Mouse (Mus musculus) midbrain, embryonic 15.5 days (tissue): ENCODE measurements around the gene Atr. TPM values are rescaled to one million over a fixed set of nuclear protein-coding genes. Genes with fewer than 3 reads are reported as not detected.

Source experiments
- ATAC-seq: fragments of 200-750 bp; cut with Nextera tagmentation; replicated peaks from 2 replicates; pipeline ENCODE4 v1.8.0; 2017; ENCODE audit warnings: moderate TSS enrichment
- H3K27ac ChIP-seq: fragments of 300-500 bp; sonication (generic); 2 replicates; pipeline ENCODE4 v1.5.1; 2015; ENCODE audit warnings: mild to moderate bottlenecking, inconsistent platforms
- H3K27me3 ChIP-seq: fragments of 300-500 bp; sonication (generic); replicated peaks from 2 replicates; pipeline ENCODE4 v1.6.1; 2015; ENCODE audit warnings: inconsistent platforms
- H3K36me3 ChIP-seq: fragments of 300-500 bp; sonication (generic); replicated peaks from 2 replicates; pipeline ENCODE4 v1.6.1; 2015; ENCODE audit warnings: inconsistent platforms
- H3K4me1 ChIP-seq: fragments of 300-500 bp; sonication (generic); 2 replicates; pipeline ENCODE4 v1.6.1; 2015; ENCODE audit warnings: inconsistent platforms
- H3K4me2 ChIP-seq: fragments of 300-500 bp; sonication (generic); 2 replicates; pipeline ENCODE4 v1.6.1; 2015; ENCODE audit warnings: inconsistent platforms, mild to moderate bottlenecking, moderate library complexity
- H3K4me3 ChIP-seq: fragments of 300-500 bp; sonication (generic); 2 replicates; pipeline ENCODE4 v1.5.1; 2015; ENCODE audit warnings: mild to moderate bottlenecking, inconsistent platforms
- H3K9ac ChIP-seq: fragments of 300-500 bp; sonication (generic); 2 replicates; pipeline ENCODE4 v1.6.1; 2015; ENCODE audit warnings: mild to moderate bottlenecking, inconsistent platforms
- H3K9me3 ChIP-seq: fragments of 300-500 bp; sonication (generic); 2 replicates; pipeline ENCODE4 v1.6.1; 2016; ENCODE audit warnings: inconsistent platforms
- WGBS: fragments of 180-500 bp; shearing (Covaris S2); methylation state at CpG from one replicate; pipeline ENCODE4 v1.1.7; 2015; ENCODE audit warnings: mixed read lengths; 5-methylcytosine and 5-hydroxymethylcytosine counted together
- polyA plus RNA-seq: library from polyadenylated mRNA; unstranded; fragments of >200 nt; fragmentation: Nextera tagmentation; extraction: Ambion mirVana; gene quantifications from 2 replicates; pipeline ENCODE4 v1.2.1, GENCODE M21; 2015

Gene Atr
- polyA plus RNA-seq: 12.3 and 14.2 TPM in 2 replicates

GRCm38 (mm10) chr9:95857414-95858026, at the start of gene Atr:
Atr (plus strand) TSS chr9:95857597.
- peaks cover 10% of the 10 kb centered on the region for H3K4me1 ChIP-seq
- peak within 1 kb of the TSS; percentile 97 for H3K4me3 ChIP-seq
- H3K27me3 ChIP-seq: no peaks in the 10 kb centered on the region
- 0% methylated on average over 65 of the region's 69 CpGs for WGBS
- H3K27ac ChIP-seq: peak within 1 kb of the TSS; percentile 82
- H3K4me2 ChIP-seq: peak within 1 kb of the TSS; percentile 91
- no peaks in the 10 kb centered on the region for H3K36me3 ChIP-seq
- peak; percentile 92 for ATAC-seq
- no peaks in the 10 kb centered on the region for H3K9me3 ChIP-seq
- H3K9ac ChIP-seq: peak within 1 kb of the TSS; percentile 77

GRCm38 (mm10) chr9:95809596-95809995, 47.8 kb upstream of the Atr start:
- WGBS: 74% methylated on average over 4 of the region's 4 CpGs
- H3K27me3 ChIP-seq: no peaks in the 10 kb centered on the region
- H3K27ac ChIP-seq: no peak overlapping the region
- peaks cover 8% of the 10 kb centered on the region; the same call in 1 of the 2 replicates for H3K4me1 ChIP-seq
- no peaks in the 10 kb centered on the region for H3K9me3 ChIP-seq
- ATAC-seq: no peak
- H3K4me2 ChIP-seq: no peak overlapping the region
- no peak overlapping the region for H3K4me3 ChIP-seq
- no peaks in the 10 kb centered on the region for H3K36me3 ChIP-seq
- no peak overlapping the region for H3K9ac ChIP-seq

GRCm38 (mm10) chr9:95811817-95812216, 45.6 kb upstream of the Atr start:
- H3K9me3 ChIP-seq: no peaks in the 10 kb centered on the region
- no peak overlapping the region for H3K4me3 ChIP-seq
- no peaks in the 10 kb centered on the region for H3K27me3 ChIP-seq
- no peak overlapping the region for H3K9ac ChIP-seq
- no peak for ATAC-seq
- no peak overlapping the region for H3K4me2 ChIP-seq
- H3K4me1 ChIP-seq: peaks cover 8% of the 10 kb centered on the region; the same call in 1 of the 2 replicates
- H3K36me3 ChIP-seq: no peaks in the 10 kb centered on the region
- no peak overlapping the region for H3K27ac ChIP-seq
- 98% methylated on average over 4 of the region's 4 CpGs for WGBS

GRCm38 (mm10) chr9:95813721-95814531, 43.5 kb upstream of the Atr start:
- Histone ChIP-seq H3K9ac (no peak overlapping the region), H3K27ac (0 out of 2 replicates have a peak overlapping the region, but pooled peaks have one; percentile 18), H3K4me2 (no peak overlapping the region)

GRCm38 (mm10) chr9:95815015-95815673, 42.3 kb upstream of the Atr start:
- no peaks in the 10 kb centered on the region for H3K36me3 ChIP-seq
- H3K4me2 ChIP-seq: no peak overlapping the region
- H3K27ac ChIP-seq: no peak overlapping the region
- no peaks in the 10 kb centered on the region for H3K27me3 ChIP-seq
- 67% methylated on average over 11 of the region's 11 CpGs for WGBS
- no peak overlapping the region for H3K4me3 ChIP-seq
- peaks cover 8% of the 10 kb centered on the region; the same call in 1 of the 2 replicates for H3K4me1 ChIP-seq
- H3K9ac ChIP-seq: no peak overlapping the region
- no peaks in the 10 kb centered on the region for H3K9me3 ChIP-seq
- no peak for ATAC-seq

More at GRCm38 (mm10) chr9:95813721-95814531, 43.5 kb upstream of the Atr start:
- 22% methylated on average over 20 of the region's 20 CpGs for WGBS
- Histone ChIP-seq H3K27me3 (no peaks in the 10 kb centered on the region), H3K4me3 (no peak overlapping the region), H3K9me3 (no peaks in the 10 kb centered on the region), H3K4me1 (peaks cover 8% of the 10 kb centered on the region; the same call in 1 of the 2 replicates), H3K36me3 (no peaks in the 10 kb centered on the region)
- ATAC-seq: peak; percentile 65; the same call in 1 of the 2 replicates

- ATAC-seq: no peak
- no peak overlapping the region for H3K27ac ChIP-seq
- H3K4me2 ChIP-seq: no peak overlapping the region
- WGBS: 88% methylated on average over 4 of the region's 4 CpGs
- no peak overlapping the region for H3K4me3 ChIP-seq
- no peak overlapping the region for H3K9ac ChIP-seq
- H3K9me3 ChIP-seq: no peaks in the 10 kb centered on the region
- H3K36me3 ChIP-seq: no peaks in the 10 kb centered on the region
- no peaks in the 10 kb centered on the region for H3K27me3 ChIP-seq
- peaks cover 8% of the 10 kb centered on the region; the same call in 1 of the 2 replicates for H3K4me1 ChIP-seq
Measured at GRCm38 (mm10) chr9:95815706-95816105, 41.7 kb upstream of the Atr start.

GRCm38 (mm10) chr9:95822531-95822930, 34.9 kb upstream of the Atr start:
- WGBS: 76% methylated on average over 7 of the region's 7 CpGs
- no peaks in the 10 kb centered on the region for H3K36me3 ChIP-seq
- no peak for ATAC-seq
- H3K9ac ChIP-seq: no peak overlapping the region
- no peak overlapping the region for H3K4me3 ChIP-seq
- H3K4me2 ChIP-seq: no peak overlapping the region
- H3K27me3 ChIP-seq: no peaks in the 10 kb centered on the region
- no peaks in the 10 kb centered on the region for H3K9me3 ChIP-seq
- H3K4me1 ChIP-seq: no peaks in the 10 kb centered on the region
- no peak overlapping the region for H3K27ac ChIP-seq

- H3K4me1 ChIP-seq: no peaks in the 10 kb centered on the region
- no peak overlapping the region for H3K4me3 ChIP-seq
- H3K36me3 ChIP-seq: no peaks in the 10 kb centered on the region
- no peaks in the 10 kb centered on the region for H3K27me3 ChIP-seq
- no peak overlapping the region for H3K9ac ChIP-seq
- no peak for ATAC-seq
- no peak overlapping the region for H3K27ac ChIP-seq
- 94% methylated on average over 5 of the region's 5 CpGs for WGBS
- H3K4me2 ChIP-seq: no peak overlapping the region
- H3K9me3 ChIP-seq: no peaks in the 10 kb centered on the region
Measured at GRCm38 (mm10) chr9:95827565-95827964, 29.8 kb upstream of the Atr start.

GRCm38 (mm10) chr9:95832758-95833157, 24.6 kb upstream of the Atr start:
- no peaks in the 10 kb centered on the region for H3K4me1 ChIP-seq
- ATAC-seq: no peak
- no peak overlapping the region for H3K4me2 ChIP-seq

GRCm38 (mm10) chr9:95834799-95835198, 22.6 kb upstream of the Atr start:
- Histone ChIP-seq H3K27me3 (no peaks in the 10 kb centered on the region), H3K9ac (no peak overlapping the region), H3K27ac (no peak overlapping the region), H3K4me3 (no peak overlapping the region), H3K4me2 (no peak overlapping the region), H3K4me1 (no peaks in the 10 kb centered on the region), H3K36me3 (no peaks in the 10 kb centered on the region), H3K9me3 (no peaks in the 10 kb centered on the region)
- no peak for ATAC-seq
- WGBS: 75% methylated on average over 3 of the region's 3 CpGs

More at GRCm38 (mm10) chr9:95832758-95833157, 24.6 kb upstream of the Atr start:
- 92% methylated on average over 3 of the region's 3 CpGs for WGBS
- H3K9ac ChIP-seq: no peak overlapping the region
- no peaks in the 10 kb centered on the region for H3K36me3 ChIP-seq
- H3K27me3 ChIP-seq: no peaks in the 10 kb centered on the region
- no peak overlapping the region for H3K4me3 ChIP-seq
- no peak overlapping the region for H3K27ac ChIP-seq
- no peaks in the 10 kb centered on the region for H3K9me3 ChIP-seq

GRCm38 (mm10) chr9:95835741-95836140, 21.7 kb upstream of the Atr start:
- WGBS: 95% methylated on average over 10 of the region's 10 CpGs
- no peak for ATAC-seq
- no peak overlapping the region for H3K27ac ChIP-seq
- H3K36me3 ChIP-seq: no peaks in the 10 kb centered on the region
- no peak overlapping the region for H3K4me3 ChIP-seq
- H3K27me3 ChIP-seq: no peaks in the 10 kb centered on the region
- no peaks in the 10 kb centered on the region for H3K9me3 ChIP-seq
- no peak overlapping the region for H3K9ac ChIP-seq
- no peak overlapping the region for H3K4me2 ChIP-seq
- H3K4me1 ChIP-seq: no peaks in the 10 kb centered on the region

GRCm38 (mm10) chr9:95839424-95839823, 18.0 kb upstream of the Atr start:
- 92% methylated on average over 3 of the region's 3 CpGs for WGBS

More at GRCm38 (mm10) chr9:95839424-95839823, 18.0 kb upstream of the Atr start:
- H3K27me3 ChIP-seq: peaks cover 13% of the 10 kb centered on the region; the same call in 1 of the 2 replicates
- no peak overlapping the region for H3K4me3 ChIP-seq
- H3K36me3 ChIP-seq: no peaks in the 10 kb centered on the region
- no peak overlapping the region for H3K27ac ChIP-seq
- no peak for ATAC-seq
- H3K4me1 ChIP-seq: no peaks in the 10 kb centered on the region
- H3K9me3 ChIP-seq: no peaks in the 10 kb centered on the region
- H3K4me2 ChIP-seq: no peak overlapping the region
- no peak overlapping the region for H3K9ac ChIP-seq
